Mouse (Mus musculus): ENCODE measurements around the gene Cdc5l.
"Not testable (repeated sequence)": the region's sequence is repeated elsewhere in the genome, so short reads cannot be mapped to it uniquely, and the experiment has no call there.

The Cdc5l gene

GRCm38 (mm10) chr17:45433419-45434261 lies at the start of gene Cdc5l:
Gene Cdc5l (minus strand): TSS chr17:45433737.
- peak; percentile 96 for DNase-seq (ENCODE audit: low read depth, low spot score)

- DNase-seq (ENCODE audit: low read depth, low spot score) = no peak
Measured at GRCm38 (mm10) chr17:45480429-45480828, 46.9 kb upstream of the Cdc5l start.

- DNase-seq (ENCODE audit: low read depth, low spot score) = peak; percentile 42
Measured at GRCm38 (mm10) chr17:45478234-45478825, 44.8 kb upstream of the Cdc5l start.

GRCm38 (mm10) chr17:45474669-45475465 lies 41.3 kb upstream of the Cdc5l start, which contains the start of gene Spats1:
Gene Spats1 (minus strand): TSS chr17:45475415.
- DNase-seq (ENCODE audit: low read depth, low spot score) = no peak

- no peak for DNase-seq (ENCODE audit: low read depth, low spot score)
Measured at GRCm38 (mm10) chr17:45474146-45474545, 40.6 kb upstream of the Cdc5l start.

GRCm38 (mm10) chr17:45473667-45474066 lies 40.1 kb upstream of the Cdc5l start:
- no peak for DNase-seq (ENCODE audit: low read depth, low spot score)

GRCm38 (mm10) chr17:45470726-45471125 lies 37.2 kb upstream of the Cdc5l start:
- DNase-seq (ENCODE audit: low read depth, low spot score) = no peak

GRCm38 (mm10) chr17:45468302-45468701 lies 34.8 kb upstream of the Cdc5l start:
- no peak for DNase-seq (ENCODE audit: low read depth, low spot score)

- no peak for DNase-seq (ENCODE audit: low read depth, low spot score)
Measured at GRCm38 (mm10) chr17:45466701-45467100, 33.2 kb upstream of the Cdc5l start.

GRCm38 (mm10) chr17:45464255-45464654 lies 30.7 kb upstream of the Cdc5l start:
- no peak for DNase-seq (ENCODE audit: low read depth, low spot score)

- DNase-seq (ENCODE audit: low read depth, low spot score) = no peak
Measured at GRCm38 (mm10) chr17:45462506-45462905, 29.0 kb upstream of the Cdc5l start.

GRCm38 (mm10) chr17:45459062-45459461 lies 25.5 kb upstream of the Cdc5l start:
- no peak for DNase-seq (ENCODE audit: low read depth, low spot score)

GRCm38 (mm10) chr17:45458516-45458915 lies 25.0 kb upstream of the Cdc5l start:
- DNase-seq (ENCODE audit: low read depth, low spot score) = no peak

GRCm38 (mm10) chr17:45457487-45457886 lies 23.9 kb upstream of the Cdc5l start:
- DNase-seq (ENCODE audit: low read depth, low spot score) = peak; percentile 13

GRCm38 (mm10) chr17:45456260-45457152 lies 23.0 kb upstream of the Cdc5l start:
- no peak for DNase-seq (ENCODE audit: low read depth, low spot score)

- not testable (repeated sequence) for DNase-seq (ENCODE audit: low read depth, low spot score)
Measured at GRCm38 (mm10) chr17:45455783-45456182, 22.2 kb upstream of the Cdc5l start.

- DNase-seq (ENCODE audit: low read depth, low spot score) = no peak
Measured at GRCm38 (mm10) chr17:45454794-45455193, 21.3 kb upstream of the Cdc5l start.

GRCm38 (mm10) chr17:45452271-45452670 lies 18.7 kb upstream of the Cdc5l start:
- no peak for DNase-seq (ENCODE audit: low read depth, low spot score)

- DNase-seq (ENCODE audit: low read depth, low spot score) = no peak
Measured at GRCm38 (mm10) chr17:45450153-45450552, 16.6 kb upstream of the Cdc5l start.

GRCm38 (mm10) chr17:45449586-45449985 lies 16.0 kb upstream of the Cdc5l start:
- no peak for DNase-seq (ENCODE audit: low read depth, low spot score)

- DNase-seq (ENCODE audit: low read depth, low spot score) = no peak
Measured at GRCm38 (mm10) chr17:45447063-45447462, 13.5 kb upstream of the Cdc5l start.
